In genomic region chr9:109082124-109082800, GRCm38 (mm10) we compare ENCODE assay signal across 8 mouse cellular contexts. TPM values are rescaled to one million over a fixed set of nuclear protein-coding genes. Genes with fewer than 3 reads are reported as not detected.
DNase-seq lines count a peak whose midpoint lies in the region; ATAC-seq and TF ChIP-seq lines count a peak whose summit lies in the region.

Ccdc51 (plus strand) TSS chr9:109082493.
Tma7 (minus strand) TSS chr9:109082587.

- peak; percentile 81 to 82 for DNase-seq in B cell, adult 2 months
- DNase-seq in heart, embryonic 10.5 days (ENCODE audit: low spot score), result peak; percentile 97
- DNase-seq in midbrain, postnatal 0 days (ENCODE audit: low spot score), result peak; percentile 94
- peak; percentile 75 to 87 for DNase-seq in spleen, postnatal 10 days (ENCODE audit: low spot score in 2 of 2)

- peak; percentile 86; the same call in 1 of the 2 replicates for TF ChIP-seq POLR2A in bone marrow, adult 2 months (IDR thresholded peaks at IDR 0.05; ENCODE audit: borderline replicate concordance, control insufficient read depth, low read depth, low read length)

- H3K4me3 ChIP-seq in bone marrow, adult 2 months (replicated peaks; ENCODE audit: control insufficient read depth, low read depth, low read length), result peak within 1 kb of the TSS; percentile 81
- H3K4me3 ChIP-seq in embryonic facial prominence, embryonic 15.5 days (replicated peaks), result peak within 1 kb of the TSS; percentile 83
- peak within 1 kb of the TSS; percentile 91 for H3K4me3 ChIP-seq in heart, embryonic 10.5 days
- peak within 1 kb of the TSS; percentile 81 for H3K4me3 ChIP-seq in kidney, embryonic 15.5 days (replicated peaks)
- H3K4me3 ChIP-seq in limb, embryonic 15.5 days, result peak within 1 kb of the TSS; percentile 77
- H3K4me3 ChIP-seq in midbrain, postnatal 0 days (ENCODE audit: low read depth, low read length), result peak within 1 kb of the TSS; percentile 70

- TF ChIP-seq CTCF in bone marrow, adult 2 months (IDR thresholded peaks at IDR 0.05; ENCODE audit: control insufficient read depth, insufficient read depth, low read length), result no peak
- TF ChIP-seq CTCF in midbrain, postnatal 0 days (IDR thresholded peaks at IDR 0.05), result no peak

- peak within 1 kb of the TSS; percentile 58 for H3K4me2 ChIP-seq in embryonic facial prominence, embryonic 15.5 days (replicated peaks)
- peak within 1 kb of the TSS; percentile 66 for H3K4me2 ChIP-seq in kidney, embryonic 15.5 days
- H3K4me2 ChIP-seq in limb, embryonic 15.5 days, result peak within 1 kb of the TSS; percentile 65
- H3K4me2 ChIP-seq in midbrain, postnatal 0 days (ENCODE audit: low read depth, low read length, poor library complexity, severe bottlenecking), result peak within 1 kb of the TSS; percentile 88

- H3K9ac ChIP-seq in embryonic facial prominence, embryonic 15.5 days, result peak within 1 kb of the TSS; percentile 93
- peak within 1 kb of the TSS; percentile 81 for H3K9ac ChIP-seq in kidney, embryonic 15.5 days
- H3K9ac ChIP-seq in limb, embryonic 15.5 days, result peak within 1 kb of the TSS; percentile 83
- H3K9ac ChIP-seq in midbrain, postnatal 0 days (replicated peaks; ENCODE audit: low read length, poor library complexity, severe bottlenecking), result peak within 1 kb of the TSS; percentile 89

- peaks cover 12% of the 10 kb centered on the region for H3K36me3 ChIP-seq in embryonic facial prominence, embryonic 15.5 days
- H3K36me3 ChIP-seq in heart, embryonic 10.5 days, result peaks cover 21% of the 10 kb centered on the region
- peaks cover 29% of the 10 kb centered on the region for H3K36me3 ChIP-seq in kidney, embryonic 15.5 days
- H3K36me3 ChIP-seq in limb, embryonic 15.5 days, result peaks cover 24% of the 10 kb centered on the region
- H3K36me3 ChIP-seq in midbrain, postnatal 0 days (ENCODE audit: insufficient read depth, low read length), result 0 out of 2 replicates have a peak, but pooled peaks cover 2% of the 10 kb centered on the region

- H3K4me1 ChIP-seq in bone marrow, adult 2 months (ENCODE audit: control insufficient read depth, insufficient read depth, low read length), result peaks cover 5% of the 10 kb centered on the region
- H3K4me1 ChIP-seq in embryonic facial prominence, embryonic 15.5 days, result peaks cover 16% of the 10 kb centered on the region
- peaks cover 25% of the 10 kb centered on the region for H3K4me1 ChIP-seq in heart, embryonic 10.5 days
- H3K4me1 ChIP-seq in kidney, embryonic 15.5 days, result peaks cover 21% of the 10 kb centered on the region
- peaks cover 20% of the 10 kb centered on the region for H3K4me1 ChIP-seq in limb, embryonic 15.5 days
- H3K4me1 ChIP-seq in midbrain, postnatal 0 days (ENCODE audit: insufficient read depth, low read length), result peaks cover 13% of the 10 kb centered on the region; the same call in 1 of the 2 replicates

- H3K27ac ChIP-seq in bone marrow, adult 2 months (ENCODE audit: control insufficient read depth, insufficient read depth, low read depth, low read length, poor library complexity), result peak within 1 kb of the TSS; percentile 53
- H3K27ac ChIP-seq in embryonic facial prominence, embryonic 15.5 days (replicated peaks), result peak within 1 kb of the TSS; percentile 68
- H3K27ac ChIP-seq in heart, embryonic 10.5 days, result peak within 1 kb of the TSS; percentile 94
- H3K27ac ChIP-seq in kidney, embryonic 15.5 days, result peak within 1 kb of the TSS; percentile 82
- peak within 1 kb of the TSS; percentile 81 for H3K27ac ChIP-seq in limb, embryonic 15.5 days
- peak within 1 kb of the TSS; percentile 70 for H3K27ac ChIP-seq in midbrain, postnatal 0 days (ENCODE audit: low read depth, low read length)

- WGBS in bone marrow, adult 2 months, result under 1% methylated on average over 37 of the region's 37 CpGs
- WGBS in embryonic facial prominence, embryonic 15.5 days, result under 1% methylated on average over 37 of the region's 37 CpGs
- under 1% methylated on average over 37 of the region's 37 CpGs for WGBS in heart, embryonic 10.5 days
- under 1% methylated on average over 37 of the region's 37 CpGs for WGBS in kidney, embryonic 15.5 days
- under 1% methylated on average over 37 of the region's 37 CpGs for WGBS in limb, embryonic 15.5 days
- WGBS in midbrain, postnatal 0 days, result under 1% methylated on average over 37 of the region's 37 CpGs

- H3K9me3 ChIP-seq in embryonic facial prominence, embryonic 15.5 days (replicated peaks), result no peaks in the 10 kb centered on the region
- no peaks in the 10 kb centered on the region for H3K9me3 ChIP-seq in heart, embryonic 10.5 days
- H3K9me3 ChIP-seq in kidney, embryonic 15.5 days (replicated peaks), result no peaks in the 10 kb centered on the region
- no peaks in the 10 kb centered on the region for H3K9me3 ChIP-seq in limb, embryonic 15.5 days
- no peaks in the 10 kb centered on the region for H3K9me3 ChIP-seq in midbrain, postnatal 0 days (ENCODE audit: low read length)

- no peaks in the 10 kb centered on the region for H3K27me3 ChIP-seq in embryonic facial prominence, embryonic 15.5 days
- H3K27me3 ChIP-seq in heart, embryonic 10.5 days (ENCODE audit: insufficient read depth, poor library complexity, severe bottlenecking), result no peaks in the 10 kb centered on the region
- H3K27me3 ChIP-seq in kidney, embryonic 15.5 days, result no peaks in the 10 kb centered on the region
- H3K27me3 ChIP-seq in limb, embryonic 15.5 days, result no peaks in the 10 kb centered on the region
- no peaks in the 10 kb centered on the region for H3K27me3 ChIP-seq in midbrain, postnatal 0 days (ENCODE audit: insufficient read depth, low read length)

- ATAC-seq in embryonic facial prominence, embryonic 15.5 days (ENCODE audit: insufficient number of reproducible peaks, low FRiP score, low TSS enrichment, low read depth), result peak; percentile 95
- ATAC-seq in kidney, embryonic 15.5 days (replicated peaks; ENCODE audit: low FRiP score), result peak; percentile 97
- ATAC-seq in limb, embryonic 15.5 days (ENCODE audit: insufficient number of reproducible peaks, low FRiP score, low TSS enrichment, low read depth), result peak; percentile 93
- ATAC-seq in midbrain, postnatal 0 days (ENCODE audit: low FRiP score), result peak; percentile 95

RNA-seq across cellular contexts. Expression of gene Ccdc51, which starts in this region (rescaled TPM):
- 3.4 and 6.0 TPM in 2 replicates for polyA plus RNA-seq in bone marrow, adult 2 months (2011; ENCODE audit: insufficient read depth, insufficient read length, low replicate concordance, missing spikeins)
- 13.7 and 16.6 TPM in 2 replicates for polyA plus RNA-seq in embryonic facial prominence, embryonic 15.5 days (2015; fragmentation: Nextera tagmentation; extraction: Ambion mirVana)
- 19.1 and 19.7 TPM in 2 replicates for polyA plus RNA-seq in heart, embryonic 10.5 days (2016; fragmentation: Nextera tagmentation; extraction: Ambion mirVana)
- polyA plus RNA-seq in kidney, embryonic 15.5 days (2015; fragmentation: Nextera tagmentation; extraction: Ambion mirVana), result 12.9 and 13.6 TPM in 2 replicates
- polyA plus RNA-seq in limb, embryonic 15.5 days (2015; fragmentation: Nextera tagmentation; extraction: Ambion mirVana), result 12.5 and 13.6 TPM in 2 replicates
- 6.9 and 7.4 TPM in 2 replicates for total RNA-seq in midbrain, postnatal 0 days (2014; rRNA removed)
- 4.8 and 7.1 TPM in 2 replicates for polyA plus RNA-seq in midbrain, postnatal 0 days (2015; fragmentation: Nextera tagmentation; extraction: Ambion mirVana)

RNA-seq across cellular contexts. Expression of gene Tma7, which starts in this region (rescaled TPM):
- polyA plus RNA-seq in bone marrow, adult 2 months (2011; ENCODE audit: insufficient read depth, insufficient read length, low replicate concordance, missing spikeins), result 206 and 254 TPM in 2 replicates
- 509 and 534 TPM in 2 replicates for polyA plus RNA-seq in embryonic facial prominence, embryonic 15.5 days (2015; fragmentation: Nextera tagmentation; extraction: Ambion mirVana)
- 734 and 774 TPM in 2 replicates for polyA plus RNA-seq in heart, embryonic 10.5 days (2016; fragmentation: Nextera tagmentation; extraction: Ambion mirVana)
- polyA plus RNA-seq in kidney, embryonic 15.5 days (2015; fragmentation: Nextera tagmentation; extraction: Ambion mirVana), result 616 and 693 TPM in 2 replicates
- 487 and 558 TPM in 2 replicates for polyA plus RNA-seq in limb, embryonic 15.5 days (2015; fragmentation: Nextera tagmentation; extraction: Ambion mirVana)
- total RNA-seq in midbrain, postnatal 0 days (2014; rRNA removed), result 129 and 162 TPM in 2 replicates
- 766 and 825 TPM in 2 replicates for polyA plus RNA-seq in midbrain, postnatal 0 days (2015; fragmentation: Nextera tagmentation; extraction: Ambion mirVana)

Comparison
In these comparisons a context has a peak if more than half of its experiments do, and no peak if none do; other contexts are left out.
1. Peak in every context shown above with its lines: DNase-seq, ATAC-seq, H3K4me3 ChIP-seq and H3K27ac ChIP-seq.